Mouse (Mus musculus) embryo, embryonic 11.5 days (tissue): ENCODE results near the gene Tk1.

Source experiments
- DNase-seq: peaks from one replicate; pipeline ENCODE4 v3.0.0-alpha.2; 2012; ENCODE audit warnings: low read depth, low spot score

The Tk1 gene

DNA sequence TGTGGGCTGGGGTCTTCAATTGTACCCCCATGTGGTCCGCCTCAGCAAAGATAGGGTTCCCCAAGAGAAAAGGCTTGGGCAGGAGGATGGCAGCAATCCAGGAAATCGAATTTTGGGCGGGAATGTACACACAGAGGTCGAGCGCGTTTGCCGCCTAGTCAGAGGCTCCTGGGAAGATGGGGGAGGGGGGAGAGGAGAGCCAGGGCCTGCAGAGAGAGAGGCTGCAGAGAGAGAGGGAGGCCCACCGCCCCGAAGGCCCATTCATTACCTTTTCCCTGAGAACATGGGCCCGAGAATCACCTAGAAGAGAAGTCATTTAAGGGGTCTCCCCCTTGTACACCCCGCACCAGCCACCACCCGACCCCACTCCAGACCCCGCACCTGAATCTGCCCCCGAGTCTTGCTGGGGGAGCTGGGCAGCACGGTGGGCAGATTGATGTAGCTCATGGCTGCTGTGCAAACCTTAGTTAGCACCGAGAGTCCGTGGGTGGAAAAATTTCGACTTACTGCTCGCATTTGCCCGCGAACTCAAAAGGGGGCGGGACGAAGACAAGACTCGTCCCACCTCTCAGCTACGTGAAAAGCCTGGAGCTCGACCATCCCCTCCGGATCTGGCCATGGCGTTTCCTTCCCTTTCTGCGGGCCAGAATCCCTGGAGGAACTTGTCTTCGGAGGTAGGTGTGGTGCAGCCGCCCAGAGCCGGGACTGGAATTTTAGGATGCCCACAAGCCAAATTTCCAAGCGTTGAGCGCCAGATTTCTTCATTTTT lies at the start of gene Tk1, which contains the start of gene Afmid:
TSS of gene Tk1 (minus strand) at position 760 of the 769 bp plus-strand sequence.
TSS of gene Afmid (plus strand) at position 592 of the 769 bp plus-strand sequence.
- DNase-seq: peak; percentile 83

DNA sequence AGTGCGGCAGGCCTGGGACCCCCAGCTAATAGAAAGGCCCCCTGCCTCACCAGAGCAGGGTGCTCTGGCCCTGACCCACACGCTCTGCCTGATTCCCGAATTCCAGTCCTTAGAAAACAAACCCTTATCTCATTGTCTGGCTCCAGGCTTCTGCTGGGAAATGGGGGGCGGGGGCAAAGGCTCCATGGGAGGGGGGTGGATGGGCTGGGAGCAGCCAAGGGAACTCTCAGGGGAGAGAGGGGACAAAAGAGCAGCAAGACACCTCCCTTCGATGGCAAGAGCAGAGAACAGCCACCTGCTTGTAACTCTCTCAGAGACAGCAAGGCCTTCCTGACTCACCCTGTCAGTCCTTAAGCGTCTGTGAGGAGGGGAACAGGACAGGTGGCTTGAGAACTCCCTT lies 49.8 kb upstream of the Tk1 start:
- DNase-seq: no peak

DNA sequence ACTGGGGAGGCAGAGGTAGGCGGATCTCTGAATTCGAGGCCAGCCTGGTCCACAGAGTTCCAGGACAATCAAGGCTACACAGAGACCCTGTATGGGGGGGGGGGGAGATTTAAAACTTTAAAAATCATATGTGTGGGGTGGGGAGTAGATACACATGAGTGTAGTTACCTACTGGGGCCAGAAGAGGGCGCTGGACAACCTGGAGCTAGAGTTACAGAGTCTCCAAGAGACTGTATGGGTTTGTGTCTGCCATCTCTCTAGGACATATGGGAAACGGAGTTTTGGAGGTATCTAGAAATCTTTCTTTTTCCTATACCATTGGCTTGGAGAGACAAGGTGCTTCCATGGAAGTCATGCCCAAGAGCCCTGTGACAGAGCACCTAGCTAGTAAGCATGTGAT lies 48.5 kb upstream of the Tk1 start:
- DNase-seq: no peak

DNA sequence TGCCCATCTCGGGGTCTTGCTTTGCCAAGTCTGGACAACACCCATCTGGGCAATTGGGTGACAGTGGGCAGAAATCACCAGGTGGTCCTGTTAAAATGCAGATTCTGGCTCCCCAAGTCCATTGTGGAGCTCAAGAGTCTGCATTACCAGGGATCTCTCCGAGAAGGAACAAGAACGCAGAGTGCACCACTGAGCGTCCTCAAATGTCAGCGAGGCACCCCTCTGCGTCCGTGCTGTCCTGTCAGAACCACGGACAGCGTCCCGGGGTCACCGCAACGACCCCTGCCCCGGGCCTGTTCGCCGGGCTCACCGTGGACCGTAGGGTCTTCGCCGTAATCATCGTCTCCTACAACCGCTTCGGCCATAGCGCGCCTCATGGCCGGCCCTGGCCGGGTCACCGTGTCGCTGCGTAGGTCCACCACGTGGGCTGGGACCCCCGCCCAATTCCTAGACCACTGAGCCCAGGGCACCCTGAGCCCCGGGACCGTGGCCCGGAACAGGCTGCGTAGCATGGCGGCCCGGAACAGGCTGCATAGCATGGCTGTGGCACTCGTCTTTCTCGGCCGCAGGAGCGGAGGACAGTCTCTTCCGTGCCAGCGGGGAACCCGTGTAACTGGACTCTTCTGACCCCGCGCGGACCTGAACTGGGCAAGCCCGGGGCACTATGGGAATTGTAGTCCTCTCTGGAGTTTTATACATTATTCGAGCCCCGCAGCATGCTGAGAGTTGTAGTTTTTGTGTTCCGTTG lies 47.1 kb upstream of the Tk1 start, which contains the start of gene Tha1:
TSS of gene Tha1 (minus strand) at position 621 of the 748 bp plus-strand sequence.
- DNase-seq: peak; percentile 73

DNA sequence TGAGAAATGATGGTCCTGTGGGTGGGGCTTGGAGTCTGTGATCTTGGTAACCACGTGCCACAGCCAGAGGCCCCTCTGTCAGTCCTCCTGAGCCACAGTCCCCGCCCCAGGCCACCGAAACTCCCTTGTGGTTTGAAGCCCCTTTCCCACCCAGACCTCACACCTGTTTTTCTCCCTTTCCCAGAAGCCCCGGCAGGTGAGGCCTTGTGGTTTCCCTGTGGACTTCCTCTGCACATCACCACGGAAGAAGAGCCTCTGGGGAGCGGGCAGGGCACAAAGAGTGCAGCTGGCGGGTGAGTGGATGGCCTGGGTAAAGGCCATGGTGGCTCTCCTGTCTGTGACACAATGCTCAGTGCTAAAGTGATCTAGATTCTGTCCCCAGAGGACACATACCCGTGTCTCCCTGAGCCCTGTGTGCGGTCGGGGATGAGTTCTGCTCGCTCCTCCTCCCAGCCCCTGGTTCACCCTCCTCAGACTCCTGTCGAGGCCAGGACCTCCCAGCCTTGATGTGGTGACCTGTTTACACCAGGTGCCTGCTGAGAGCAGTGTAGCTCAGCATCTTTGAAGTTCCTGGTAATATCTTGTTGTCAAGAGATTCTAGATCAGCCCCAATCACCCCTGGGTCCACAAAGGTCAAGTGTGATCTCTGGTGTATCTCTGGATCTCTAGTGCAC lies 46.2 kb upstream of the Tk1 start:
- no peak for DNase-seq

DNA sequence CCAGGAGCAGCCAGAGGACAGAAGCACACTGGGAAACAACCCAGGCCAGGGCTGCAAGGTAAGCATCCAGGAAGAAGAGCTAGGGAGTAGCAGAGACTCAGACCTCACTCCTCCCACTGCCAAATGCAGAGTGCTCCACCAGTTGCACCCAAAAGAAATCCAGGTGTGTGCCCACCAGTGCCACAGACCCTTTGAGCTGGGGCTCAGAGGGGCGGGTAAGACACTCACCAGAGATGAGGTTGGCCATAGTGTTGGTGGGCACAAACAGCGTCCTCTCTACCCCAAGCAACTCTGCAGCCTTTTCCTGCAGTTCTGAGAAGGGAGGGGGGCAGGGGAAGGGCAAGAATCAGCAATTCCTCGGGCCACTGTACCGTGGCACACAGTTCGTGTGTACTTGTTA lies 45.5 kb upstream of the Tk1 start:
- DNase-seq: no peak

DNA sequence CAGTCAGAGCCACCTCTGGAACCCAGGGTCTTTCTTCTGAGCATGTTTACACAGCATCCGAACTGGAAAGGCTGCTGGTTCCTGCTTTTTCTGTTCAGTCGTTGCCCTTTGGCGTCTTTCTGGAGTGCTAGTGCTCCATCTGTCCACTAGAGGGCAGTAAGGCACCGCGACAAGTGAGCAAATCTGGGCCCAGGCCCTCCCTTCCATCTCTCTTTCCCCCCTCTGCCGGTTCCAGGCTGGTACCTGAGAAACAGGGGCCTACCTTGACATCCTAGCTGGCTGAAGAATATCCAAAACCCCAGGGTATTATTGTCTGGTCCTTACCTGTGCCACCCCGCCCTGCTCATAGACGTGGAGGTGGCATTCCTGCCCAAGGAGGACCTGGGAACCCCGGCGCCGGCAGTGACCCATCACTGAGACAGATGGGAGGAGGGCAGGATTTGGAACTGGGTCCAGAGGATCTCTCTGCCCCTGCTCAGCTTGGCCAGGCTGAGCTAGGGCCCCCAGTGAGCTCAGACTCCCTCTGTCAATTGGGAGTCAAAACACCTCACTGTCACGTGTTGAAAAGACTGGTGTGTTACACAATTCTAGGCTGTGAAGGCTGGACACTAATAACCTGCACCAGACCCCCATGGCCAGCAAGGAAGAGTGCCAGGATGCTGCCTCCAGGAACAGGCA lies 44.9 kb upstream of the Tk1 start:
- peak; percentile 78 for DNase-seq

DNA sequence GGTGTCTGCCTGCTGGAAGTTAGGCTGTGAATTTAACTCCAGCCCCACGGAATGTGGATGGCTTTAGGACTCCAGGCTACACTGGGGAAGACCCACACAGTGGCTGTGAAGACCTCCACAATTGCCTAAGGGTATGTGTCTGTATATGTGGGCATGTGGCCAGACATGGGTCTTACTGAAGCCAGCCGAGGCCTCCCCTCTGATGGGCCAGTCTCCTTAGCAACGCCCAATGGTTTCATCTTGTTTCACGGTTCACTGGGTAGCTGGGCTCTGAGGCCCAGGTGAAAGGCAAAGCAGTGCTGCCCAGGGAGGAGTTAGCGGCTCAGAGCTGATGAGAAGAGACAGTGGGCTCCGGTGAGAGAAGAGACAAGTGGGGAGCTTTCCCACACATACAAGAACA lies 40.1 kb upstream of the Tk1 start:
- DNase-seq: no peak

DNA sequence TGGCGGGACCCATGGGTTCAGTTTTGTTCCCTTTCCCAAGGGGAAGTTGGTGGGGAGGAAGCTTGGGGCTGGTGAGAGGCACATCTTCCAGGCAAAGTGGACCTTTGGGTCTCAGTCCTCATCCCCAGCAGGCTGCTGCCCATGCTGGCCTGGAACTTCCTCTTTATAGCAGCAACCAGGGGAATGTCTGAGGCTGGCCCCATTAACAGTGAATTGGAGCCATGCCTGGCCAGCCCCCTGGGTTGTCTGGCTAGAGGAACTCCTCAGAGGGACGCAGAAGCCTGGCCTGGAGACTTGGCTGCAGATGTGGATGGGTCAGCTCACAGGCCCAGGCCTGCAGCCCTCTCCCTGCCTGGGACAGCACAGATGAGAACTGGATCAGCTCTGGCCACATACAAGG lies 38.9 kb upstream of the Tk1 start:
- DNase-seq: no peak

DNA sequence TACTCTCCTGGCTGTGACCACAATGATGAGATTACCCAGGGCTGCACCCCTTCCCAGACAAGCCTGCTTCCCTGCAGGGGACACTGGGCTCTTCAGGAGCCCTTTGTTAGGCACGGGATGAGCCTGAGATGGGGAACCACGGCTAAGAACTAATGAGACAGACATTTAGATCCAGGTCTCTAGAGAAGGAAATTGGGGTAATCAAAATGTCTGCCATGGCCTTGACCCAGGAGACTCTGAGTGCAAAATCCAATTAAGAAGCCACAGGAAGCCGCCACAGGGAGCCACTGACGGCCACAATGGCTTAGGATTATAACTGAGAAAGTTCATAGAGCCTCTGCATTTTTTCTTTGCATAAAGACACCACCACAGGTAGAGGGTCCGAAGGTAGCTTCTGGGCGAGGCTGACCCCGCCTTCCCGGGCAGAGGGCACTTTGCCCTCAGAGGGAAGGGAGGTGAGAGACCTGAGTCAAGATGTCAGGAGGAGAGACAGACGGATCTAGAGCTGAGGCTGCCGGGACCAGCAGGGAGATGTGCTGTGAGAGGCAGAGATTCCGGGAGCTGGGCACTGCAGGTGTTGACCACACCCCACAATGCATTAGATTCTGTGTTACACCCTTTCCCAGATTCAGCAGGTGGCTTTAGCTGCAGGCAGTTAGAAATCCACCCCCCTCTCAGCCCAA lies 37.4 kb upstream of the Tk1 start:
- no peak for DNase-seq

DNA sequence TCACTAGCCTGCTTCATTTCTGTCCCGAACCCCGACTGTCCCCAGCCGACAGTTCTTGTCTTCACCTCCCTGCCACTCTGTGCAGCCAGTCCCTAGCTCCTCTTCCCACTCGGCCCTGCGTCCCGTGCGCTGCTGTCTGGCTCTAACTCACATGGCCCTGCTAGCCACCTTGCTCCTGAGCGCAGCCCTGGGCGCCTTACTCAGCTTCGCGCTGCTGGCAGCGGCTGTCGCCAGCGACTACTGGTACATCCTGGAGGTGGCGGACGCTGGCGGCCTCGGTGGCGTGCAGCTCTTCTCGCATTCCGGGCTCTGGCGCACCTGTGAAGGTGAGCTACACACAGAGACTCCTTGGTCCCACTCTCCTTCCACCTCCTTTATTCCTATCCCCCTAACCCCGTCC lies 34.7 kb upstream of the Tk1 start, which contains the start of gene Tmem235:
TSS of gene Tmem235 (plus strand) at position 152 of the 400 bp plus-strand sequence.
- no peak for DNase-seq

DNA sequence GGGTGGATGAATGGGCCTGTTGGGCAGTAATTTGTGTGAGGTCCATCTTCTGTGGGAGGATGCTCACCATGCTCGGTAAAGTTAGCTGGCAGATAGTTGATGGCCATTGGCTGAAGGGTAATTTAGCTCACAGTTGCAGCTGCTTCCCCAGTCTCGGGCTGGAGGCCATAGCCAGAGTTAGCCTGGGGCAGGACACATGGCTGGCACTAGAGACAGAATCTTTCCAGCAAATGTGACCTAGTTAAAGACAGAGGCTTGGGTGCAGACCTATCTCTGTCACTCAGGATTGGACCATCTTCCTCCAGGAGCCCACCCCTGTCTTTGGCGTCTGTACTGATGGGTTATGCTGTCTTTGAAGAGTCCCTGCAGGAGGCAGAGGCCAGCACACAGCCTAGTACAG lies 32.5 kb upstream of the Tk1 start:
- no peak for DNase-seq

DNA sequence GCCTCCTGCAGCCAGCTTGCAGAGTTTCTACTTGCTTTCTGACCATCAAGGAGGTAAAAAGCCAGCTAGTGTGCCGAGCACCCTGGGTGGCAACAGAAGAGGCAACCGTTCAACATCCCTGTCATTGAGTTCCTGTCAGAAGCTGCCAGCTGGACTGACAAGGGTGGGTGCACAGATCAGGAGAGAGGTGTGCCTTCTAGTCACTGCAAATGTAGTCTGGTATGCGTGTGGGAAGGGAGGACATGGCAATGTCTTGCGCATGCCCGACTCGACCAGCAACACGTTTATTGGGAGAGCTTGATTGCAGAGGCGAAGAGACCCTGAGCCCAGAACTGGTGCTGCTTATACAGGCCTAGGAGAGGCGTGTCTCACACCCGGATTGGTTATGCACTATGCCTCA lies 31.6 kb upstream of the Tk1 start:
- no peak for DNase-seq

DNA sequence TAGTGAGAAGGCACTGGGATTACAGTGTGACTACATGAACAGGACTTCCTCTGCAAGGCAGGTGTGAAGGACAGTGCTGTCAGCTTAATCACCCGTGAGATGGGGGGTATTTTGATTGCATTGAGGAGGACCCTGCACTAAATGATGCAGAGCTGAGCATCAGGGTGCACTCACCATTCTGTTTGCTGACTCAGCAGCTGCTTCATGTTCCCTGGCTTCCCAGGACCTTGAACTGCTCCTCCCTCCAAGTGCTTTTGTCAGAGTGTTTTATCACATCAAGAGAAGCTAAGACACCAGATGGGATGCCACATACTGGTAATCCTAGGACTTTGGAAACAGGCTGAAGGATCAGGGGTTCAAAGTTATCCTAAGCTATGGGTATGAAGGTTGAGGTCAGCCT lies 30.1 kb upstream of the Tk1 start:
- DNase-seq: no peak

DNA sequence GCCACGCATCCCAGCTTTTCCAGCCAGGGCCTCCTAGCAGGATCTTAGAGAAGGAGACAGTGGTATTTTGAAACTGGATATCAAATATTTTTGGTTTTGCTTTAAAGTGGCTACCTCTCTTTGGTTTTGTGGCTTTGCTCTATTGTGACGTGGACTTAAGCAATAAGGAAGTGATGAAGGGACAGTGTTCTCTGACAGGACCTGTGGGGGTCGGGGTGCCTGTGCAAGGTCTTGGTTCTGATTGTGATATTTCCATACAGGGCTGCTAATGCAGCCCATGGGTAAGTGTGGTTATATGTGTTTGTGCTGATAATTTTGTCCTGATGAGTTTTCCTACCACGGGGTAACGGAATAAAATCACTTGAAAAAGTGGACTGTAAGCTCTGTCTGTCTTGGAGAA lies 29.5 kb upstream of the Tk1 start:
- no peak for DNase-seq

DNA sequence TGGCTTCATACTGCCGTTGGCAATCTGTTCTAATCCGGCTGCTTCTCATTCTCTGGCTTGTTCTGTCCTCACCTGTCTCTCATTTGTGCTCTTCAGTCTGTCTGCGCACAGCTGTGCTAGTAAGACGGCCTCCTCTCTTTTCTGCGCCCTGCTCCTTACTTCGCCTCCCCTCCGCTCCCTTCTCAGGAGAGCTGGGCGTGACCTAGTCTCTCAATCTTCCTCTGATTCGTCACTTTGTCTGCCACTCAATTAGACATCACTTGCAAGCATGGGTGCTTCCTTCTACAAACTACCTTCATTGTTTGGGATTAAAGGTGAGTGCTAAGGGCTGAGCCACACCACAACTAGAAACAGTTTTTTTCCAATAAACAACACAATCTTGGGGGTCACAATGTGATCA lies 28.3 kb upstream of the Tk1 start:
- no peak for DNase-seq

DNA sequence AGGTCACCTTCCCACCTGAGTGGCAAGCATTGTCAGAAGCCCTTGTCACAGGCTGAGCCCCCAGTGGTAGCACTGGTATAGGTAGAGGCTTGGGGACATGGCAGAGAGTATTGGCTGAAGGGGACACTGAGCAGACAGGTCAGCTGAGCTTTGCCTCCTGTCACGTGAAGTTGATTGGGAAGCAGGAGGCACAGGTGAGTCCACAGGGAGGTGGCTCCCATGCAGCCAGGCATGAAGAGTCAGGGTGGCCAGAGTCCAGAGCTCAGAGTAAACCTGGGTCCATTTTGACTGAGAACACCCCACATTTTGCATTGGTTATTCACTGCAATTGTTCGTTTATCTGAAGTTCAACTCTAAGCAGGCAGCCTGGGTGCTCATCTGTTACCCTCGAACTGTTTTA lies 27.0 kb upstream of the Tk1 start:
- no peak for DNase-seq

DNA sequence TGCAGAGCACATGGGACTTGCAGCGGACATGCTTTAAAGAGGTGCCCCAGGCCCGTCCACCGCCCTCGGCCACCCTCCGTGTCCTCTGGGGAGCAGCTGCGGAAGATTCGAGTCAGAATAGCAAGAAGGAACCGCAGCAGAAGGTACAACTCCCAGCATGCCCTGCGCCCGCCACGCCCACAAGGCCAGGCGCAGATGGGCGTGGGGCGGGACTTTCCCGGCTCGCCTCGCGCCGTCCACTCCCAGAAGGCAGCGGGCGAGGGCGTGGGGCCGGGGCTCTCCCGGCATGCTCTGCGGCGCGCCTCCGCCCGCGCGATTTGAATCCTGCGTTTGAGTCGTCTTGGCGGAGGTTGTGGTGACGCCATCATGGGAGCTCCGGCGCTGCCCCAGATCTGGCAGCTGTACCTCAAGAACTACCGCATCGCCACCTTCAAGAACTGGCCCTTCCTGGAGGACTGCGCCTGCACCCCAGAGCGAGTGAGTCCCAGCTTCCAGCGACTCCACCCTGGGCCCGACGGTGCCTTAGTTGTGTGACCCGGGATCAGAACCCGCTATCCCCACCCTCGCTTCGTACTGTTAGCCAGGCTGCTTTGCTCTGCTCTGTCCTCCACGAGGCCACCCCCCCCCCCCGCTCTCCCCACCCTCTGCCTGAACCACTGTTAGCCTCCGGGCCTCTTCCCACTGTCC lies 23.2 kb upstream of the Tk1 start, which contains the start of gene Birc5:
TSS of gene Birc5 (plus strand) at position 267 of the 687 bp plus-strand sequence.
- peak; percentile 95 for DNase-seq

DNA sequence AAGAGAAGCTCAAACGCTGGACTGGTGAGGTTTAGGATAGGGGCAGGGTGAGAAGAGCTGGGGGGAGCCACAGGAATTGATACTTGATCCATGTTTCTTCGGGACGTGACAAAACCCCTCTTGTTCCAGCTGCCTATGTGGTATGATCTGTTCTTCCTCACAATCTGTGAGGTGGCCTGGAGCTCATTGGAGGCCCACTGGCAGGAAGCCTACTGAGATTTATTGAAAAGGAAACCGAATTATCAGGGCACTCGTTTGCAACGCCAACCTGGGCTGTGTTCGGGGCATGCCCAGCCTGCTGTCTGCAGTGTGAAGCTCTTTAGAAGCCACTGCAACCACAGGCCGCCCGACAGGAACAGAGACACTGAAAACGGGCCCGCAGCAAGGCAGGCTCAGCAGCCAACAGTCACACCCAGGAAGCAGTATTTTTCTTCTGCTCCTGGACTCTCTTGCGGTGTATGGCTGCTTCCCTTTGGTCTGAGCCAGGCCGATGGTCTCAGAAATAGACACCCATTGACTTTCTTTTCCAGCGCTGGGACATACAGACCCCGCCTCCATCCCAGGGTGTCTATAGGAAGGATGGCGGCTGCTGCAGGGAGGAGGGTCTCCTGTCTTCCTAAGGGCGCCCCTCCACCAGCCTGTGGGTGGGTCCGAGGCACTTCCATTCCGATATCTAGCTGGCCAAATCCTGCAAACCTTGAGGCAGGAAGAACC lies 22.5 kb upstream of the Tk1 start:
- no peak for DNase-seq
